Mouse (Mus musculus) forebrain, embryonic 11.5 days (tissue): Measurements from ENCODE around the gene Gnb5. TPM values are rescaled to one million over a fixed set of nuclear protein-coding genes. Genes with fewer than 3 reads are reported as not detected.

Source experiments
- ATAC-seq: fragments of 200-750 bp; cut with Nextera tagmentation; replicated peaks from 2 replicates; pipeline ENCODE4 v1.8.0; 2017; ENCODE audit warnings: moderate TSS enrichment; ENCODE audit not compliant: low FRiP score
- DNase-seq: peaks from one replicate; pipeline ENCODE4 v3.0.0-alpha.2; 2017; ENCODE audit warnings: low spot score
- H3K27ac ChIP-seq: fragments of 300-500 bp; sonication (generic); 2 replicates; pipeline ENCODE4 v1.5.1; 2014; ENCODE audit warnings: low read depth, low read length
- H3K27me3 ChIP-seq: fragments of 300-500 bp; sonication (generic); 2 replicates; pipeline ENCODE4 v1.6.1; 2014; ENCODE audit warnings: mild to moderate bottlenecking, low read length, mixed read lengths; ENCODE audit not compliant: control insufficient read depth, insufficient read depth
- H3K36me3 ChIP-seq: fragments of 300-500 bp; sonication (generic); 2 replicates; pipeline ENCODE4 v1.6.1; 2014; ENCODE audit warnings: mild to moderate bottlenecking, low read length, moderate library complexity, mixed read lengths; ENCODE audit not compliant: control insufficient read depth, insufficient read depth
- H3K4me1 ChIP-seq: fragments of 300-500 bp; sonication (generic); replicated peaks from 2 replicates; pipeline ENCODE4 v1.6.1; 2014; ENCODE audit warnings: low read length, mixed read lengths; ENCODE audit not compliant: control insufficient read depth, insufficient read depth
- H3K4me2 ChIP-seq: fragments of 300-500 bp; sonication (generic); 2 replicates; pipeline ENCODE4 v1.6.1; 2014; ENCODE audit warnings: low read depth, mild to moderate bottlenecking, low read length, moderate library complexity, mixed read lengths; ENCODE audit not compliant: severe bottlenecking
- H3K4me3 ChIP-seq: fragments of 300-500 bp; sonication (generic); 2 replicates; pipeline ENCODE4 v1.5.1; 2014; ENCODE audit warnings: low read depth, low read length
- H3K9ac ChIP-seq: fragments of 300-500 bp; sonication (generic); 2 replicates; pipeline ENCODE4 v1.6.1; 2014; ENCODE audit warnings: low read length
- H3K9me3 ChIP-seq: fragments of 300-500 bp; sonication (generic); 2 replicates; pipeline ENCODE4 v1.6.1; 2016; ENCODE audit warnings: low read length, mixed read lengths; ENCODE audit not compliant: control insufficient read depth
- WGBS: fragments of 180-500 bp; shearing (Covaris S2); extraction: QIAGEN DNeasy Blood & Tissue Kit; methylation state at CpG from one replicate; pipeline ENCODE4 v1.1.7; 2014; 5-methylcytosine and 5-hydroxymethylcytosine counted together
- polyA plus RNA-seq: library from polyadenylated mRNA; unstranded; fragments of >200 nt; fragmentation: Nextera tagmentation; extraction: Ambion mirVana; gene quantifications from 2 replicates; pipeline ENCODE4 v1.2.1, GENCODE M21; 2014

Gnb5 gene
- polyA plus RNA-seq = 31.1 and 34.1 TPM in 2 replicates

- H3K36me3 ChIP-seq = no peaks in the 10 kb centered on the region
- H3K4me2 ChIP-seq = no peak within 1 kb of the TSS
- H3K4me1 ChIP-seq = no peaks in the 10 kb centered on the region
- no peaks in the 10 kb centered on the region for H3K9me3 ChIP-seq
- no peaks in the 10 kb centered on the region for H3K27me3 ChIP-seq
- no peak within 1 kb of the TSS for H3K27ac ChIP-seq
- no peak within 1 kb of the TSS for H3K9ac ChIP-seq
- WGBS = 80% methylated on average over 11 of the region's 11 CpGs
- no peak within 1 kb of the TSS for H3K4me3 ChIP-seq
- ATAC-seq = no peak
- no peak for DNase-seq
Measured at GRCm38 (mm10) chr9:75306126-75306898, at the start of gene Gnb5. Gene Gnb5, plus strand, starts transcription at chr9:75306288.

- Histone ChIP-seq H3K27me3 (no peaks in the 10 kb centered on the region), H3K27ac (no peak overlapping the region), H3K4me2 (no peak overlapping the region), H3K9ac (no peak overlapping the region), H3K4me1 (peaks cover 4% of the 10 kb centered on the region), H3K4me3 (no peak overlapping the region), H3K36me3 (no peaks in the 10 kb centered on the region), H3K9me3 (no peaks in the 10 kb centered on the region)
- 87% methylated on average over 4 of the region's 4 CpGs for WGBS
- DNase-seq (no peak), ATAC-seq (no peak)
Measured at GRCm38 (mm10) chr9:75258792-75259191, 47.3 kb upstream of the Gnb5 start.

- 89% methylated on average over 4 of the region's 4 CpGs for WGBS
- no peak for DNase-seq
- Histone ChIP-seq H3K4me2 (no peak overlapping the region), H3K4me1 (peaks cover 4% of the 10 kb centered on the region), H3K27ac (no peak overlapping the region), H3K4me3 (no peak overlapping the region), H3K36me3 (no peaks in the 10 kb centered on the region), H3K27me3 (no peaks in the 10 kb centered on the region), H3K9me3 (no peaks in the 10 kb centered on the region), H3K9ac (no peak overlapping the region)
- no peak for ATAC-seq
Measured at GRCm38 (mm10) chr9:75259656-75260055, 46.4 kb upstream of the Gnb5 start.

DNA sequence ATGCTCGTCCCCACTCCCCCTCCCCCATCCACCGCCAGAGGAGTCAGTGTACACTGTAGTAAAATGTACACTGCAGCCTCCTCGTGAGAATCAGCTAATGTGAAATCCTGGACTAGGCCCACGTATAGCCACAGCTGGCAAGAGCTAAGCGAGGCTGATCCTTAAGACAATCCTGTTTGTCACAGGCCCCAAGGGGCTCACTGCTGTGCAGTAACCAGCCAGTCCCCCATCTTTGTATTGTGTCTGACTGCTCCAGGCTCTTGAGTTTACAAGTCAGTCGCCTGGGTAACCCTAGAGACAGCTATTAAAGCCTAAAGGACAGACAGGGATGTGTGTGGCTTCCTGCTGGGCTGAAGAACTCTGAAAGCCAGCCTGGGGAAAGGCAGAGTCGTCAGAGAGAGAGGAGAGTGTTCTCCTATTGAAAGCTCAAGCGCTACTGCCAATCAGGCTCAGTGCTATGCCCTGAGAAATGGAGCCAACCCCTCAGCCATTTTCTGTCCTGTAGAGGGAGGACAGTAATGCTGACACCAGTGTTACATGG lies 44.7 kb upstream of the Gnb5 start:
- Histone ChIP-seq H3K4me3 (no peak overlapping the region), H3K9me3 (no peaks in the 10 kb centered on the region), H3K4me2 (no peak overlapping the region), H3K4me1 (peaks cover 4% of the 10 kb centered on the region), H3K36me3 (no peaks in the 10 kb centered on the region), H3K27me3 (no peaks in the 10 kb centered on the region), H3K27ac (peak overlapping the region; percentile 57; the same call in 1 of the 2 replicates), H3K9ac (0 out of 2 replicates have a peak overlapping the region, but pooled peaks have one; percentile 35)
- 4% methylated on average over 8 of the region's 8 CpGs for WGBS
- peak; percentile 77 for ATAC-seq
- DNase-seq = peak; percentile 62

GRCm38 (mm10) chr9:75262235-75262826 lies 43.8 kb upstream of the Gnb5 start:
- H3K27ac ChIP-seq = no peak overlapping the region
- H3K4me1 ChIP-seq = peaks cover 4% of the 10 kb centered on the region
- no peak overlapping the region for H3K4me3 ChIP-seq
- no peak for DNase-seq
- H3K9me3 ChIP-seq = no peaks in the 10 kb centered on the region
- H3K9ac ChIP-seq = no peak overlapping the region
- H3K27me3 ChIP-seq = no peaks in the 10 kb centered on the region
- 66% methylated on average over 8 of the region's 8 CpGs for WGBS
- ATAC-seq = no peak
- H3K36me3 ChIP-seq = no peaks in the 10 kb centered on the region
- no peak overlapping the region for H3K4me2 ChIP-seq

DNA sequence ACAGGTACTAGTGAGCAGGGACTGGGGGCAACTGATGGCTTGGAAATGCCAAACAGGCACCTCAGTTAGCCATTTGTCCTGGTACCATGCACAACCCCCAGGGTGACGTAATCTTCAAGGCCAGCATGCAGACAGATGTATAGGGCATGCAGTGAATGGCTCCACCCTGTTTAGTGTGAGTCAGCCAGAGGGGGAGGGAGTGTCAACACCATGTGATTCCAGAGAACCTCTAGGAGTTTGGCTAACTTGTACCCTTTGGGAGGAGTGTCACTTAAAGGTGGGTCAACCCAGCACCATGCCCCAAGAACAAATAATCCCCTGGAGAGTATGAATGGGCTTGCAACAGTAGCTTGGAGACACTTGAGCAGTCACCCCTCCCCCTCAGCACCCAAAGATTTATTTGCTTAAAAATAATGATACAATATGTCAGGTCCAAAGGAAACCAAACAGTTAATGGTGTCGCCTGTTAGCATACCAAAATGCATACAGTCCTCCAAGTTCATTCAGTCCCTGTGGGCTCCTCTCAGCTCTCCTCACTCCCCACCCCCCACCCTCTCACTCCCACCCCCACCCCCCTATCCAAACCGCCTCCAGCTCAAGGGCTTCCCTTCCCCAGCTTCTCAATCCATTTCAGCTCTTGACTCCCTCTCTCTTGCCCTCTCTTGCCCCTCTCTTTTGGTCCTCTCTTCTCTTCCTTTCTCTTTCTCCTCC lies 41.9 kb upstream of the Gnb5 start:
- Histone ChIP-seq H3K27ac (no peak overlapping the region), H3K36me3 (no peaks in the 10 kb centered on the region), H3K4me2 (no peak overlapping the region), H3K4me1 (peaks cover 4% of the 10 kb centered on the region), H3K27me3 (no peaks in the 10 kb centered on the region), H3K9me3 (no peaks in the 10 kb centered on the region), H3K4me3 (no peak overlapping the region), H3K9ac (no peak overlapping the region)
- DNase-seq = no peak
- WGBS = 47% methylated on average over 3 of the region's 3 CpGs
- no peak for ATAC-seq

GRCm38 (mm10) chr9:75267147-75267546 lies 38.9 kb upstream of the Gnb5 start:
- Histone ChIP-seq H3K9me3 (no peaks in the 10 kb centered on the region), H3K36me3 (no peaks in the 10 kb centered on the region), H3K9ac (no peak overlapping the region), H3K27me3 (no peaks in the 10 kb centered on the region), H3K27ac (no peak overlapping the region), H3K4me1 (no peaks in the 10 kb centered on the region), H3K4me2 (no peak overlapping the region), H3K4me3 (no peak overlapping the region)
- no peak for ATAC-seq
- 77% methylated on average over 6 of the region's 6 CpGs for WGBS
- no peak for DNase-seq

DNA sequence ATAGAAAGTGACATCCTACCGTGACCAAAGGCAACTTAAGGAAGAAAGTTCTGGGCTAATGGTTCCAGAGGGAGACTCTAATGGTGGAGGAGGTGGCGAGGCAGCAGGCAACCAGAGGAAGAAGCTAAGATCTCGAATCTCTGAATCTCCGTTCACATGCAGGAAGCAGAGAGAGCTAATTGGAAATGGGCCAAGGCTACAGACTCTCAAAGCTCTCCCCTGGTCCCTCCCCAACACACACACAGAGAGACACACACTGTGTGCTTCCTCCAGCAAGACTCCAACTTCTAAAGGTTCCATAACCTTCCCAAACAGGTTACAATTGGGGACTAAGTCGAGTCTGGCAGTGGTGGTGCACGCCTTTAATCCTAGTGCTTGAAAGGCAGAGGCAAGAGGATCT lies 35.7 kb upstream of the Gnb5 start:
- no peak for ATAC-seq
- no peak overlapping the region for H3K9ac ChIP-seq
- no peak overlapping the region for H3K4me3 ChIP-seq
- no peaks in the 10 kb centered on the region for H3K27me3 ChIP-seq
- H3K4me2 ChIP-seq = no peak overlapping the region
- no peaks in the 10 kb centered on the region for H3K36me3 ChIP-seq
- H3K4me1 ChIP-seq = no peaks in the 10 kb centered on the region
- H3K9me3 ChIP-seq = no peaks in the 10 kb centered on the region
- WGBS = 90% methylated on average over 6 of the region's 6 CpGs
- H3K27ac ChIP-seq = no peak overlapping the region
- DNase-seq = no peak
